In the genomic region with DNA sequence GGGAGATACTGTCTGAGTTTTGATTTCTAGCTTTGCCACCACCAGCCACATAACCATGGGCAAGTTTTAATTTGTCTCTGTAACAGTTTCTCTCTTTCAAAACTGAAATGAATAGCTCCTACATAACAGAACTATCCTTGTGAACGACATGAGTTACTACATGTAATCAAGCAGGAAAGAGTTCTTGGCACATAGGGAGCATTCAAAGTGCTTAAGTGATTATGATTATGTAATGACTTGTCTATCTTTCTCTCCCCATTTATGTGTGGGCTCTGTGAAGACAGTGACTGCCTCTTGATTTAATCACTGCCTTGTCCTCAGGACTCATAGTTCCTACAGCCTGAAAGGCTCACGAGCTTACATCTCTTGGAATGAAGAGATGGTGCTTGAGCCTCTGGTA, we compare ENCODE assay signal across 22 mouse cellular contexts.
DNase-seq lines count a peak whose midpoint lies in the region; ATAC-seq and TF ChIP-seq lines count a peak whose summit lies in the region.
"Had no signal": no experiment of that assay in that cellular context is flagged by ENCODE, and none has a peak within 500 bp of the region (broad histone marks: within the 10 kb centered on the region; RNA-seq: fewer than 3 reads in every experiment).

No protein-coding gene starts in this region.

- ATAC-seq in lung, postnatal 0 days, result no peak
- ATAC-seq in liver, embryonic 12.5 days, result no peak
- ATAC-seq: forebrain, embryonic 13.5 days; forebrain, embryonic 15.5 days had no signal

- no peak overlapping the region for H3K4me3 ChIP-seq in lung, postnatal 0 days (ENCODE audit: low read depth, low read length)
- no peak overlapping the region for H3K4me3 ChIP-seq in liver, embryonic 12.5 days
- H3K4me3 ChIP-seq: embryonic facial prominence, embryonic 13.5 days; embryonic facial prominence, embryonic 15.5 days; erythroblast, embryonic 14.5 days; forebrain, embryonic 13.5 days; forebrain, embryonic 15.5 days had no signal

- no peaks in the 10 kb centered on the region for H3K9me3 ChIP-seq in lung, postnatal 0 days (ENCODE audit: low read length)
- H3K9me3 ChIP-seq in liver, embryonic 12.5 days (replicated peaks), result no peaks in the 10 kb centered on the region
- H3K9me3 ChIP-seq: embryonic facial prominence, embryonic 13.5 days; embryonic facial prominence, embryonic 15.5 days; forebrain, embryonic 13.5 days; forebrain, embryonic 15.5 days had no signal

- no peak for TF ChIP-seq EP300 in lung, postnatal 0 days (IDR thresholded peaks at IDR 0.05)

- no peaks in the 10 kb centered on the region for H3K27me3 ChIP-seq in lung, postnatal 0 days (replicated peaks; ENCODE audit: insufficient read depth, low read length)
- no peaks in the 10 kb centered on the region for H3K27me3 ChIP-seq in liver, embryonic 12.5 days (replicated peaks)
- H3K27me3 ChIP-seq: embryonic facial prominence, embryonic 13.5 days; embryonic facial prominence, embryonic 15.5 days; forebrain, embryonic 13.5 days; forebrain, embryonic 15.5 days had no signal

- H3K36me3 ChIP-seq in lung, postnatal 0 days (ENCODE audit: insufficient read depth, low read length), result no peaks in the 10 kb centered on the region
- H3K36me3 ChIP-seq in liver, embryonic 12.5 days, result no peaks in the 10 kb centered on the region
- H3K36me3 ChIP-seq: embryonic facial prominence, embryonic 13.5 days; embryonic facial prominence, embryonic 15.5 days; forebrain, embryonic 15.5 days had no signal

- intact Hi-C loops in heart, postnatal 25 days (cut with DNase I), result no loop called here

- no peak overlapping the region for H3K4me2 ChIP-seq in lung, postnatal 0 days (replicated peaks; ENCODE audit: low read depth, low read length)
- no peak overlapping the region for H3K4me2 ChIP-seq in liver, embryonic 12.5 days
- H3K4me2 ChIP-seq: embryonic facial prominence, embryonic 13.5 days; embryonic facial prominence, embryonic 15.5 days; forebrain, embryonic 13.5 days; forebrain, embryonic 15.5 days had no signal

- DNase-seq in heart, adult 11 months, result peak; percentile 12
- DNase-seq in heart, postnatal 25 days (ENCODE audit: low spot score), result no peak
- peak; percentile 38 for DNase-seq in lung, postnatal 0 days (ENCODE audit: low spot score)
- DNase-seq in lung, postnatal 4 days, result no peak
- DNase-seq in fat pad, adult 2 months (ENCODE audit: extremely low read depth, low read depth, low spot score), result peak; percentile 59
- DNase-seq in gonadal fat pad, adult 2 months (ENCODE audit: low read depth), result peak; percentile 71
- DNase-seq: adrenal gland, adult 2 months; adrenal gland, postnatal 10 days; adrenal gland, postnatal 25 days; cerebellum, adult 11 months; cerebellum, adult 18-20 months; cerebellum, adult 8-10 months; cerebellum, adult 9-11 months; cerebellum, postnatal 14 days; cerebellum, postnatal 36 days; embryo, embryonic 11 days had no signal

- H3K27ac ChIP-seq in lung, postnatal 0 days (ENCODE audit: low read length), result no peak overlapping the region
- no peak overlapping the region for H3K27ac ChIP-seq in liver, embryonic 12.5 days
- H3K27ac ChIP-seq: embryonic facial prominence, embryonic 13.5 days; embryonic facial prominence, embryonic 15.5 days; forebrain, embryonic 13.5 days; forebrain, embryonic 15.5 days had no signal

- TF ChIP-seq CTCF in lung, postnatal 0 days (IDR thresholded peaks at IDR 0.05), result no peak

- H3K9ac ChIP-seq in lung, postnatal 0 days (replicated peaks; ENCODE audit: low read depth), result no peak overlapping the region
- no peak overlapping the region for H3K9ac ChIP-seq in liver, embryonic 12.5 days
- H3K9ac ChIP-seq: embryonic facial prominence, embryonic 13.5 days; embryonic facial prominence, embryonic 15.5 days; forebrain, embryonic 13.5 days; forebrain, embryonic 15.5 days had no signal

- no peaks in the 10 kb centered on the region for H3K4me1 ChIP-seq in lung, postnatal 0 days (ENCODE audit: insufficient read depth, low read depth, low read length)
- H3K4me1 ChIP-seq in liver, embryonic 12.5 days, result no peaks in the 10 kb centered on the region
- H3K4me1 ChIP-seq: embryonic facial prominence, embryonic 15.5 days had no signal

- 37% methylated on average over 2 of the region's 2 CpGs for WGBS in lung, postnatal 0 days
- 57% methylated on average over 2 of the region's 2 CpGs for WGBS in liver, embryonic 12.5 days (ENCODE audit: insufficient replicate concordance)

Comparison
In these comparisons a context has a peak if more than half of its experiments do, and no peak if none do; other contexts are left out.
1. DNase-seq: peak in heart, adult 11 months (single experiment), lung, postnatal 0 days (single experiment), fat pad, adult 2 months (single experiment) and gonadal fat pad, adult 2 months (single experiment); none in heart, postnatal 25 days (single experiment) and lung, postnatal 4 days (0 of 2).